Mouse (Mus musculus) MEL (cell line): ENCODE data around the gene Calcrl. TPM values are rescaled to one million over a fixed set of nuclear protein-coding genes. Genes with fewer than 3 reads are reported as not detected.

Experiments
- DNase-seq: peaks from one replicate; pipeline ENCODE4 v3.0.0; 2011; ENCODE audit warnings: low read depth, low spot score
- H3K27ac ChIP-seq: 2 replicates; pipeline ENCODE4 v1.5.1; 2012; ENCODE audit warnings: low read depth, mild to moderate bottlenecking, control low read depth, low read length, moderate library complexity; ENCODE audit not compliant: control insufficient read depth
- H3K27me3 ChIP-seq, 2 experiments: fragments of 150-350 bp in 1 of 2; sonication (generic) in 1 of 2; 2 replicates each; pipeline ENCODE4 v1.6.1; 2012; ENCODE audit warnings: low read length in 2 of 2, mild to moderate bottlenecking in 2 of 2, improper control_type of control experiment in 1 of 2, moderate library complexity in 1 of 2; ENCODE audit not compliant: insufficient read depth in 2 of 2, control insufficient read depth in 1 of 2
- H3K36me3 ChIP-seq, 2 experiments: 2 replicates each; pipeline ENCODE4 v1.6.1; 2012 to 2014; ENCODE audit warnings: low read length in 2 of 2, improper control_type of control experiment in 1 of 2, inconsistent platforms in 1 of 2, mild to moderate bottlenecking in 1 of 2; ENCODE audit not compliant: insufficient read depth in 2 of 2, control insufficient read depth in 1 of 2
- H3K4me1 ChIP-seq, 2 experiments: fragments of 150-350 bp in 1 of 2; sonication (generic) in 1 of 2; 2 replicates each; pipeline ENCODE4 v1.6.1; 2012; ENCODE audit warnings: low read length in 2 of 2, improper control_type of control experiment in 1 of 2, mild to moderate bottlenecking in 1 of 2; ENCODE audit not compliant: insufficient read depth in 2 of 2, control insufficient read depth in 1 of 2
- H3K4me3 ChIP-seq, 2 experiments: fragments of 150-350 bp in 1 of 2; sonication (generic) in 1 of 2; 2 replicates each; pipeline ENCODE4 v1.5.1; 2012; ENCODE audit warnings: low read depth in 2 of 2, low read length in 2 of 2, mild to moderate bottlenecking in 2 of 2, moderate library complexity in 2 of 2, control low read depth in 1 of 2, improper control_type of control experiment in 1 of 2; ENCODE audit not compliant: control insufficient read depth in 1 of 2, insufficient read depth in 1 of 2
- H3K79me2 ChIP-seq: 2 replicates; pipeline ENCODE4 v1.6.1; 2012; ENCODE audit warnings: mild to moderate bottlenecking, low read length, moderate library complexity; ENCODE audit not compliant: control insufficient read depth, poor library complexity, insufficient read depth
- H3K9ac ChIP-seq: 2 replicates; pipeline ENCODE4 v1.6.1; 2012; ENCODE audit warnings: low read depth, mild to moderate bottlenecking, control low read depth, low read length, moderate library complexity; ENCODE audit not compliant: control insufficient read depth, poor library complexity, severe bottlenecking
- H3K9me3 ChIP-seq: fragments of 150-350 bp; sonication (generic); replicated peaks from 2 replicates; pipeline ENCODE4 v1.6.1; 2012; ENCODE audit warnings: mild to moderate bottlenecking, low read length, improper control_type of control experiment, moderate library complexity; ENCODE audit not compliant: insufficient read depth
- CTCF ChIP-seq, 3 experiments: IDR thresholded peaks in 2 of 3; conservative IDR thresholded peaks in 1 of 3; 2 replicates each; pipeline ENCODE4 v1.5.1; 2011 to 2012; ENCODE audit warnings: low read length in 3 of 3, low read depth in 2 of 3, mild to moderate bottlenecking in 2 of 3, improper control_type of control experiment in 1 of 3, inconsistent platforms in 1 of 3, mixed read lengths in 1 of 3, moderate library complexity in 1 of 3; ENCODE audit not compliant: control insufficient read depth in 1 of 3, insufficient read depth in 1 of 3, poor library complexity in 1 of 3, severe bottlenecking in 1 of 3
- E2F4 ChIP-seq: IDR thresholded peaks from 2 replicates; pipeline ENCODE4 v1.6.1; 2011; ENCODE audit warnings: low read depth, low read length, improper control_type of control experiment, borderline replicate concordance
- ETS1 ChIP-seq: IDR thresholded peaks from 2 replicates; pipeline ENCODE4 v1.6.1; 2012; ENCODE audit warnings: low read depth, mild to moderate bottlenecking, inconsistent platforms, low read length, improper control_type of control experiment, moderate library complexity
- JUND ChIP-seq: IDR thresholded peaks from 2 replicates; pipeline ENCODE4 v1.6.1; 2011; ENCODE audit warnings: low read depth, mild to moderate bottlenecking, improper control_type of control experiment, low read length
- KAT2A ChIP-seq: conservative IDR thresholded peaks from 2 replicates; pipeline ENCODE4 v1.6.1; 2012; ENCODE audit warnings: low read depth, low read length, improper control_type of control experiment, inconsistent platforms
- MAX ChIP-seq: IDR thresholded peaks from 2 replicates; pipeline ENCODE4 v1.6.1; 2011; ENCODE audit warnings: low read length, improper control_type of control experiment
- NELFE ChIP-seq: IDR thresholded peaks from 2 replicates; pipeline ENCODE4 v1.6.1; 2011; ENCODE audit warnings: low read depth, low read length, improper control_type of control experiment
- NRF1 ChIP-seq: IDR thresholded peaks from 2 replicates; pipeline ENCODE4 v1.6.1; 2014; ENCODE audit warnings: low read depth, mild to moderate bottlenecking, inconsistent platforms, low read length, improper control_type of control experiment, moderate library complexity; ENCODE audit not compliant: poor library complexity, insufficient read depth, severe bottlenecking
- POLR2AphosphoS2 ChIP-seq: IDR thresholded peaks from 2 replicates; pipeline ENCODE4 v1.6.1; 2011; ENCODE audit warnings: low read length, improper control_type of control experiment
- RAD21 ChIP-seq: IDR thresholded peaks from 2 replicates; pipeline ENCODE4 v1.6.1; 2011; ENCODE audit warnings: mild to moderate bottlenecking, low read depth, low read length, improper control_type of control experiment
- SIN3A ChIP-seq: IDR thresholded peaks from 2 replicates; pipeline ENCODE4 v1.6.1; 2012; ENCODE audit warnings: low read length, improper control_type of control experiment, inconsistent platforms
- SMC3 ChIP-seq: IDR thresholded peaks from 2 replicates; pipeline ENCODE4 v1.6.1; 2011; ENCODE audit warnings: low read depth, low read length, improper control_type of control experiment
- TAL1 ChIP-seq: IDR thresholded peaks from 2 replicates; pipeline ENCODE4 v1.6.1; 2012; ENCODE audit warnings: mild to moderate bottlenecking, inconsistent platforms, low read length, moderate library complexity, mixed read lengths
- TBP ChIP-seq: IDR thresholded peaks from 2 replicates; pipeline ENCODE4 v1.8.0; 2011; ENCODE audit warnings: low read depth, low read length, improper control_type of control experiment
- UBTF ChIP-seq: IDR thresholded peaks from 2 replicates; pipeline ENCODE4 v1.6.1; 2012; ENCODE audit warnings: low read depth, mild to moderate bottlenecking, inconsistent platforms, low read length, improper control_type of control experiment, moderate library complexity, borderline replicate concordance; ENCODE audit not compliant: insufficient read depth
- USF1 ChIP-seq: IDR thresholded peaks from 2 replicates; pipeline ENCODE4 v1.6.1; 2014; ENCODE audit warnings: low read depth, mild to moderate bottlenecking, inconsistent platforms, low read length, improper control_type of control experiment, moderate library complexity
- ZNF384 ChIP-seq: IDR thresholded peaks from 2 replicates; pipeline ENCODE4 v1.6.1; 2012; ENCODE audit warnings: low read depth, mild to moderate bottlenecking, inconsistent platforms, low read length, improper control_type of control experiment
- polyA plus RNA-seq, 2 experiments: library from polyadenylated mRNA; stranded (reverse) in 1 of 2; unstranded in 1 of 2; fragments of >175 nt in 1 of 2; fragments of >200 nt in 1 of 2; gene quantifications; 2 replicates each; pipeline versions ENCODE4 v1.2.1 to v1.2.4; 2012; ENCODE audit warnings: low replicate concordance in 2 of 2, low read depth in 1 of 2; ENCODE audit not compliant: insufficient read length in 2 of 2, insufficient read depth in 1 of 2, missing spikeins in 1 of 2
- total RNA-seq: library from RNA; depleted of rRNA; stranded (reverse); fragments of 300-350 nt; gene quantifications from 2 replicates; pipeline ENCODE4 v1.2.3, GENCODE M21; 2012

Gene Calcrl
- total and polyA plus RNA-seq, 3 experiments = not detected

GRCm38 (mm10) chr2:84337774-84338450 is 87.3 kb downstream of the Calcrl start:
- Histone ChIP-seq H3K4me3 (no peak overlapping the region), H3K79me2 (no peaks in the 10 kb centered on the region), H3K27me3 (no peaks in the 10 kb centered on the region), H3K36me3 (no peaks in the 10 kb centered on the region), H3K27ac (no peak overlapping the region), H3K4me1 (no peaks in the 10 kb centered on the region), H3K9ac (no peak overlapping the region), H3K9me3 (no peaks in the 10 kb centered on the region)
- no peak for DNase-seq
- no peak for TF ChIP-seq USF1
- TF ChIP-seq KAT2A = no peak

- no peak for DNase-seq
- Histone ChIP-seq H3K4me3 (no peak overlapping the region), H3K27ac (no peak overlapping the region), H3K4me1 (no peaks in the 10 kb centered on the region), H3K9ac (no peak overlapping the region), H3K27me3 (no peaks in the 10 kb centered on the region), H3K36me3 (no peaks in the 10 kb centered on the region), H3K9me3 (no peaks in the 10 kb centered on the region), H3K79me2 (no peaks in the 10 kb centered on the region)
- TF ChIP-seq ETS1 = no peak
- no peak for TF ChIP-seq SIN3A
- no peak for TF ChIP-seq TAL1
- TF ChIP-seq NRF1 = no peak
- TF ChIP-seq RAD21 = no peak
- no peak for TF ChIP-seq ZNF384
- TF ChIP-seq CTCF (IDR thresholded peaks at IDR 0.05 in 2 of 3, conservative IDR thresholded peaks at IDR 0.05 in 1 of 3; ENCODE audit: control insufficient read depth in 1 of 3, insufficient read depth in 1 of 3, low read depth in 2 of 3, low read length in 3 of 3, poor library complexity in 1 of 3, severe bottlenecking in 1 of 3) = no peak
- TF ChIP-seq MAX = no peak
- TF ChIP-seq JUND = no peak
- no peak for TF ChIP-seq POLR2AphosphoS2
- TF ChIP-seq UBTF = no peak
- TF ChIP-seq NELFE = no peak
- TF ChIP-seq TBP = no peak
- TF ChIP-seq SMC3 = no peak
- TF ChIP-seq E2F4 = no peak
Measured at GRCm38 (mm10) chr2:84336331-84336730, 88.9 kb downstream of the Calcrl start.
